Mouse (Mus musculus) heart, embryonic 11.5 days (tissue): ENCODE data around the gene Eva1c. TPM values are rescaled to one million over a fixed set of nuclear protein-coding genes. Genes with fewer than 3 reads are reported as not detected.

Experiments
- ATAC-seq: fragments of 200-750 bp; cut with Nextera tagmentation; replicated peaks from 2 replicates; pipeline ENCODE4 v1.8.0; 2017; ENCODE audit warnings: moderate library complexity; ENCODE audit not compliant: insufficient number of reproducible peaks, low FRiP score, low TSS enrichment
- H3K27ac ChIP-seq: fragments of 300-500 bp; sonication (generic); 2 replicates; pipeline ENCODE4 v1.5.1; 2014; ENCODE audit warnings: mild to moderate bottlenecking, low read depth, low read length
- H3K27me3 ChIP-seq: fragments of 300-500 bp; sonication (generic); 2 replicates; pipeline ENCODE4 v1.6.1; 2014; ENCODE audit warnings: mild to moderate bottlenecking, low read length, mixed read lengths; ENCODE audit not compliant: control insufficient read depth, insufficient read depth
- H3K36me3 ChIP-seq: fragments of 300-500 bp; sonication (generic); 2 replicates; pipeline ENCODE4 v1.6.1; 2014; ENCODE audit warnings: mild to moderate bottlenecking, low read length, moderate library complexity, mixed read lengths; ENCODE audit not compliant: control insufficient read depth, insufficient read depth
- H3K4me1 ChIP-seq: fragments of 300-500 bp; sonication (generic); 2 replicates; pipeline ENCODE4 v1.6.1; 2014; ENCODE audit warnings: low read length; ENCODE audit not compliant: control insufficient read depth, insufficient read depth
- H3K4me2 ChIP-seq: fragments of 300-500 bp; sonication (generic); 2 replicates; pipeline ENCODE4 v1.6.1; 2014; ENCODE audit warnings: mild to moderate bottlenecking, moderate library complexity
- H3K4me3 ChIP-seq: fragments of 300-500 bp; sonication (generic); 2 replicates; pipeline ENCODE4 v1.5.1; 2014; ENCODE audit warnings: low read depth, low read length
- H3K9ac ChIP-seq: fragments of 300-500 bp; sonication (generic); 2 replicates; pipeline ENCODE4 v1.6.1; 2014; ENCODE audit warnings: mild to moderate bottlenecking, low read depth, low read length, moderate library complexity
- H3K9me3 ChIP-seq: fragments of 300-500 bp; sonication (generic); replicated peaks from 2 replicates; pipeline ENCODE4 v1.6.1; 2016; ENCODE audit warnings: low read length; ENCODE audit not compliant: control insufficient read depth
- WGBS: fragments of 180-500 bp; shearing (Covaris S2); extraction: QIAGEN DNeasy Blood & Tissue Kit; methylation state at CpG from one replicate; pipeline ENCODE4 v1.1.7; 2014; ENCODE audit not compliant: insufficient replicate concordance; 5-methylcytosine and 5-hydroxymethylcytosine counted together
- polyA plus RNA-seq: library from polyadenylated mRNA; unstranded; fragments of >200 nt; fragmentation: Nextera tagmentation; extraction: Ambion mirVana; gene quantifications from 2 replicates; pipeline ENCODE4 v1.2.1, GENCODE M21; 2014

Eva1c gene
- polyA plus RNA-seq, 1 experiment from 2014 or later, result 1.9 TPM

GRCm38 (mm10) chr16:90899498-90899897 lies 73.0 kb downstream of the Eva1c start:
- no peak for ATAC-seq
- Histone ChIP-seq H3K4me1 (0 out of 2 replicates have a peak, but pooled peaks cover 5% of the 10 kb centered on the region), H3K4me3 (no peak overlapping the region), H3K9me3 (no peaks in the 10 kb centered on the region), H3K27me3 (no peaks in the 10 kb centered on the region), H3K9ac (no peak overlapping the region), H3K27ac (no peak overlapping the region), H3K4me2 (no peak overlapping the region), H3K36me3 (no peaks in the 10 kb centered on the region)
- WGBS, result 60% methylated on average over 12 of the region's 12 CpGs

- Histone ChIP-seq H3K27ac (no peak overlapping the region), H3K9ac (no peak overlapping the region), H3K4me2 (no peak overlapping the region), H3K4me3 (no peak overlapping the region), H3K27me3 (no peaks in the 10 kb centered on the region), H3K4me1 (0 out of 2 replicates have a peak, but pooled peaks cover 5% of the 10 kb centered on the region), H3K36me3 (no peaks in the 10 kb centered on the region), H3K9me3 (no peaks in the 10 kb centered on the region)
- no peak for ATAC-seq
- 53% methylated on average over 3 of the region's 4 CpGs for WGBS
Measured at GRCm38 (mm10) chr16:90901364-90901763, 74.8 kb downstream of the Eva1c start.

GRCm38 (mm10) chr16:90903300-90903699 lies 76.8 kb downstream of the Eva1c start:
- 0 out of 2 replicates have a peak, but pooled peaks cover 5% of the 10 kb centered on the region for H3K4me1 ChIP-seq

GRCm38 (mm10) chr16:90907250-90907649 lies 80.7 kb downstream of the Eva1c start:
- Histone ChIP-seq H3K4me2 (no peak overlapping the region), H3K27me3 (no peaks in the 10 kb centered on the region; the same call in 1 of the 2 replicates), H3K36me3 (no peaks in the 10 kb centered on the region), H3K4me1 (0 out of 2 replicates have a peak, but pooled peaks cover 3% of the 10 kb centered on the region), H3K9ac (no peak overlapping the region), H3K4me3 (no peak overlapping the region), H3K9me3 (no peaks in the 10 kb centered on the region), H3K27ac (no peak overlapping the region)
- 60% methylated on average over 7 of the region's 7 CpGs for WGBS
- no peak for ATAC-seq

More at GRCm38 (mm10) chr16:90903300-90903699, 76.8 kb downstream of the Eva1c start:
- peak overlapping the region; percentile 28; the same call in 1 of the 2 replicates for H3K9ac ChIP-seq
- no peaks in the 10 kb centered on the region for H3K36me3 ChIP-seq
- 29% methylated on average over 5 of the region's 5 CpGs for WGBS
- H3K9me3 ChIP-seq, result no peaks in the 10 kb centered on the region
- no peaks in the 10 kb centered on the region for H3K27me3 ChIP-seq
- H3K4me2 ChIP-seq, result no peak overlapping the region
- no peak overlapping the region for H3K4me3 ChIP-seq
- no peak for ATAC-seq
- H3K27ac ChIP-seq, result no peak overlapping the region

- Histone ChIP-seq H3K4me3 (no peak overlapping the region), H3K4me2 (no peak overlapping the region), H3K4me1 (peaks cover 1% of the 10 kb centered on the region), H3K36me3 (no peaks in the 10 kb centered on the region), H3K27ac (no peak overlapping the region), H3K9ac (no peak overlapping the region), H3K27me3 (no peaks in the 10 kb centered on the region; the same call in 1 of the 2 replicates), H3K9me3 (no peaks in the 10 kb centered on the region)
- no peak for ATAC-seq
- WGBS, result 58% methylated on average over 17 of the region's 17 CpGs
Measured at GRCm38 (mm10) chr16:90910855-90911533, 84.5 kb downstream of the Eva1c start.

- Histone ChIP-seq H3K9ac (no peak overlapping the region), H3K4me1 (peaks cover 5% of the 10 kb centered on the region), H3K27ac (no peak overlapping the region), H3K36me3 (no peaks in the 10 kb centered on the region), H3K9me3 (no peaks in the 10 kb centered on the region), H3K4me3 (no peak overlapping the region), H3K27me3 (no peaks in the 10 kb centered on the region; the same call in 1 of the 2 replicates), H3K4me2 (no peak overlapping the region)
- no peak for ATAC-seq
- WGBS, result 88% methylated on average over 13 of the region's 13 CpGs
Measured at GRCm38 (mm10) chr16:90911766-90912165, 85.2 kb downstream of the Eva1c start.

- peak overlapping the region; percentile 24; the same call in 1 of the 2 replicates for H3K4me2 ChIP-seq
Measured at GRCm38 (mm10) chr16:90916040-90916481, 89.5 kb downstream of the Eva1c start.

GRCm38 (mm10) chr16:90917156-90917555 lies 90.6 kb downstream of the Eva1c start:
- 76% methylated on average over 8 of the region's 8 CpGs for WGBS
- Histone ChIP-seq H3K27me3 (0 out of 2 replicates have a peak, but pooled peaks cover 3% of the 10 kb centered on the region), H3K27ac (no peak overlapping the region), H3K4me1 (peaks cover 5% of the 10 kb centered on the region), H3K9me3 (peaks cover under 1% of the 10 kb centered on the region; the same call in 1 of the 2 replicates), H3K4me2 (no peak overlapping the region), H3K36me3 (no peaks in the 10 kb centered on the region), H3K4me3 (no peak overlapping the region), H3K9ac (no peak overlapping the region)
- ATAC-seq, result no peak

More at GRCm38 (mm10) chr16:90916040-90916481, 89.5 kb downstream of the Eva1c start:
- ATAC-seq, result no peak
- Histone ChIP-seq H3K27ac (peak overlapping the region; percentile 54), H3K9ac (no peak overlapping the region), H3K27me3 (0 out of 2 replicates have a peak, but pooled peaks cover 3% of the 10 kb centered on the region), H3K9me3 (no peaks in the 10 kb centered on the region), H3K4me3 (no peak overlapping the region), H3K4me1 (peaks cover 5% of the 10 kb centered on the region), H3K36me3 (no peaks in the 10 kb centered on the region)
- WGBS, result 35% methylated on average over 12 of the region's 12 CpGs
